In genomic region chr11:119902891-119903290, GRCm38 (mm10) we compare ENCODE assay signal across 27 mouse cellular contexts.
"Had no signal": no experiment of that assay in that cellular context is flagged by ENCODE, and none has a peak within 500 bp of the region (broad histone marks: within the 10 kb centered on the region; RNA-seq: fewer than 3 reads in every experiment).

No protein-coding gene starts in this region.

- H3K9me3 ChIP-seq: heart, embryonic 10.5 days; heart, embryonic 12.5 days; hindbrain, embryonic 10.5 days; hindbrain, embryonic 12.5 days; intestine, embryonic 15.5 days; kidney, embryonic 15.5 days; limb, embryonic 13.5 days; limb, embryonic 15.5 days; liver, embryonic 12.5 days had no signal

- H3K4me1 ChIP-seq: heart, embryonic 12.5 days; intestine, embryonic 15.5 days; limb, embryonic 13.5 days; liver, embryonic 12.5 days had no signal

- ATAC-seq: hindbrain, embryonic 16.5 days; inflammation-experienced regulatory T-cells, adult 6 months; intestine, embryonic 15.5 days; intestine, postnatal 0 days; liver, embryonic 12.5 days had no signal

- DNase-seq: gastrocnemius, adult 2 months; gastrocnemius, postnatal 10 days; gastrocnemius, postnatal 25 days; heart, adult 18-20 months; heart, postnatal 10 days; heart, postnatal 4 days; kidney, adult 18-20 months; kidney, adult 9 months; kidney, postnatal 14 days; kidney, postnatal 36 days; layer of hippocampus, adult 9-11 months; layer of hippocampus, postnatal 36 days; left cerebral cortex, postnatal 4 days had no signal

- H3K4me2 ChIP-seq: heart, embryonic 12.5 days; hindbrain, embryonic 12.5 days; hindbrain, embryonic 14.5 days; intestine, embryonic 15.5 days; kidney, embryonic 15.5 days; limb, embryonic 13.5 days; limb, embryonic 15.5 days; liver, embryonic 12.5 days had no signal

- H3K27me3 ChIP-seq: hindbrain, embryonic 12.5 days had no signal

- H3K27ac ChIP-seq: gastrocnemius, adult 2 months; heart, embryonic 10.5 days; hindbrain, embryonic 10.5 days; hindbrain, embryonic 12.5 days; hindbrain, embryonic 14.5 days; intestine, embryonic 15.5 days; kidney, embryonic 15.5 days; kidney, postnatal 0 days; limb, embryonic 13.5 days; limb, embryonic 15.5 days; liver, embryonic 12.5 days had no signal

- H3K4me3 ChIP-seq: gastrocnemius, adult 2 months; heart, embryonic 10.5 days; heart, embryonic 12.5 days; hindbrain, embryonic 10.5 days; hindbrain, embryonic 12.5 days; intestine, embryonic 15.5 days; kidney, embryonic 15.5 days; limb, embryonic 13.5 days; limb, embryonic 15.5 days; liver, embryonic 12.5 days had no signal

- H3K9ac ChIP-seq: heart, embryonic 12.5 days; hindbrain, embryonic 12.5 days; hindbrain, embryonic 14.5 days; intestine, embryonic 15.5 days; kidney, embryonic 15.5 days; limb, embryonic 13.5 days; limb, embryonic 15.5 days; liver, embryonic 12.5 days had no signal
